Mouse (Mus musculus): Measurements from ENCODE around the gene 1810009A15Rik. TPM values are rescaled to one million over a fixed set of nuclear protein-coding genes. Genes with fewer than 3 reads are reported as not detected.
"Not testable (repeated sequence)": the region's sequence is repeated elsewhere in the genome, so short reads cannot be mapped to it uniquely, and the experiment has no call there.

The 1810009A15Rik gene
- polyA plus RNA-seq, 1 experiment from 2014 or later, result 151 TPM

DNA sequence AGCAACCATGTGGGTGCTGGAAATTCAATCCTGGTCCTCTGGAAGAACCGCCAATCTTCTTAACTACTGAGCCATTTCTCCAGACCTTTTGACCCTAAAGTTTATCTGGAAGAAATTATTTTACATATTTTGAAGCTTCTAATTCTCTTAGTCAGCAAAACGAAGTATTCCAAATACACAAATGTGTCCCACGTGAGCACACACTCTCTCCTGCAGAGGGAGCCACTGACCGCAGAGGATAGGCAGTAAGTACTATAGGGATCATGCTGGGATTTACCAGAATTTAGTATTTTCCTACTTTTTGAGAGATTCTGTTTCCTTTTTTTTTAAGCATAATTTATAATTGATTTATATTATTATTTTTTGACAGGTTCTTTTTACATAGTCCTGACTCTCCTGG is 31.0 kb upstream of the 1810009A15Rik start:
- Histone ChIP-seq H3K4me3 (no peak overlapping the region), H3K4me1 (no peaks in the 10 kb centered on the region), H3K9me3 (replicated peaks) (no peaks in the 10 kb centered on the region), H3K36me3 (no peaks in the 10 kb centered on the region), H3K27ac (no peak overlapping the region), H3K27me3 (ENCODE audit: low read depth, poor library complexity, severe bottlenecking) (no peaks in the 10 kb centered on the region)
- 43% methylated on average over 4 of the region's 4 CpGs for WGBS
- no peak for DNase-seq (ENCODE audit: low spot score)

DNA sequence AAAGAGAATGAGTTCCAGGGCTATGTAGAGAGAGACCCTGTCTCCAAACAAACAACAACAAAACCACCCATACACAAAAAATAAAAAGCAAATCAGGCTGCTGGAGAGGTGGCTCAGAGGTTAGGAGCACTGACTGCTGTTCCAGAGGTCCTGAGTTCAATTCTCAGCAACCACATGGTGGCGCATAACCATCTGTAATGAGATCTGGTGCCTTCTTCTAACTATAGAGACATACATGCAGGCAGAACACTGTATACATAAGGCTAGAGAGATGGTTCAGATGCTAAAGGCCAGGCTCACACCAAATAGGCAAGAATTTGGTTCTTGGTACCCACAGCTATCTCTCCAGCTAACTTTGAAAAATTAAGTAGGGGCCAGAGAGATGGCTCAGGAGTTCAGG is 29.6 kb upstream of the 1810009A15Rik start:
- H3K27me3 ChIP-seq (ENCODE audit: low read depth, poor library complexity, severe bottlenecking), result no peaks in the 10 kb centered on the region
- 27% methylated on average over 1 of the region's 1 CpGs for WGBS

GRCm38 (mm10) chr19:8864265-8864664 is 24.4 kb upstream of the 1810009A15Rik start:
- Histone ChIP-seq H3K27ac (no peak overlapping the region), H3K4me3 (no peak overlapping the region), H3K36me3 (no peaks in the 10 kb centered on the region), H3K9me3 (replicated peaks) (no peaks in the 10 kb centered on the region), H3K4me1 (no peaks in the 10 kb centered on the region), H3K27me3 (ENCODE audit: low read depth, poor library complexity, severe bottlenecking) (no peaks in the 10 kb centered on the region)
- no peak for DNase-seq (ENCODE audit: low spot score)
- 85% methylated on average over 6 of the region's 6 CpGs for WGBS

More for the DNA sequence above, 29.6 kb upstream of the 1810009A15Rik start:
- no peaks in the 10 kb centered on the region for H3K36me3 ChIP-seq
- H3K4me1 ChIP-seq, result no peaks in the 10 kb centered on the region
- no peak for DNase-seq (ENCODE audit: low spot score)
- no peak overlapping the region for H3K27ac ChIP-seq
- no peaks in the 10 kb centered on the region for H3K9me3 ChIP-seq (replicated peaks)
- H3K4me3 ChIP-seq, result no peak overlapping the region

- H3K27me3 ChIP-seq (ENCODE audit: low read depth, poor library complexity, severe bottlenecking); H3K9me3 ChIP-seq (replicated peaks); H3K4me1 ChIP-seq; DNase-seq (ENCODE audit: low spot score): not testable (repeated sequence)
- H3K4me3 ChIP-seq, result peak overlapping the region; percentile 96
- WGBS, result 74% methylated on average over 3 of the region's 3 CpGs
- H3K27ac ChIP-seq, result peak overlapping the region; percentile 93; the same call in 1 of the 2 replicates
- peaks cover 28% of the 10 kb centered on the region for H3K36me3 ChIP-seq
Measured at GRCm38 (mm10) chr19:8870381-8870780, 18.3 kb upstream of the 1810009A15Rik start.

DNA sequence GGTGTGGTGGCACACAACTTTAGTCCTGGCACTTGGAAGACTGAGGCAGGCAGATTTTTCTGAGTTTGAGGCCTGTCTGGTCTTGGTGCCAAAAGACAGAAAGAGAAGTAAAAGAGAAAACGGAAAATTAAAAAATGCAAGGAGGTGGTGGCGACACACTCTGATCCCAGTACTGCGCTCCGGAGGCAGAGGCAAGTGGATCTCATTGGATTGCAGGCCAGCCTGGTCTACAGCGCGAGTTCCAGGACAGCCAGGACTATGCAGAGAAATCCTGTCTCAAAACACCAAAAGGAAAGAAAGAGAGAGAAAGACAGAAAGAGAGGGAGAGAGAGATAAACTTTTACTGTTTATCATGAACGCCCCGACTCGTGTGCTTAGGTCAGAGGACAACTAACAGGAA is 17.8 kb upstream of the 1810009A15Rik start:
- WGBS, result 64% methylated on average over 9 of the region's 9 CpGs
- peak overlapping the region; percentile 96 for H3K4me3 ChIP-seq
- peaks cover 33% of the 10 kb centered on the region for H3K36me3 ChIP-seq
- peak overlapping the region; percentile 93 for H3K27ac ChIP-seq
- no peaks in the 10 kb centered on the region for H3K9me3 ChIP-seq (replicated peaks)
- DNase-seq (ENCODE audit: low spot score), result no peak
- peaks cover 10% of the 10 kb centered on the region for H3K4me1 ChIP-seq
- H3K27me3 ChIP-seq (ENCODE audit: low read depth, poor library complexity, severe bottlenecking), result no peaks in the 10 kb centered on the region

DNA sequence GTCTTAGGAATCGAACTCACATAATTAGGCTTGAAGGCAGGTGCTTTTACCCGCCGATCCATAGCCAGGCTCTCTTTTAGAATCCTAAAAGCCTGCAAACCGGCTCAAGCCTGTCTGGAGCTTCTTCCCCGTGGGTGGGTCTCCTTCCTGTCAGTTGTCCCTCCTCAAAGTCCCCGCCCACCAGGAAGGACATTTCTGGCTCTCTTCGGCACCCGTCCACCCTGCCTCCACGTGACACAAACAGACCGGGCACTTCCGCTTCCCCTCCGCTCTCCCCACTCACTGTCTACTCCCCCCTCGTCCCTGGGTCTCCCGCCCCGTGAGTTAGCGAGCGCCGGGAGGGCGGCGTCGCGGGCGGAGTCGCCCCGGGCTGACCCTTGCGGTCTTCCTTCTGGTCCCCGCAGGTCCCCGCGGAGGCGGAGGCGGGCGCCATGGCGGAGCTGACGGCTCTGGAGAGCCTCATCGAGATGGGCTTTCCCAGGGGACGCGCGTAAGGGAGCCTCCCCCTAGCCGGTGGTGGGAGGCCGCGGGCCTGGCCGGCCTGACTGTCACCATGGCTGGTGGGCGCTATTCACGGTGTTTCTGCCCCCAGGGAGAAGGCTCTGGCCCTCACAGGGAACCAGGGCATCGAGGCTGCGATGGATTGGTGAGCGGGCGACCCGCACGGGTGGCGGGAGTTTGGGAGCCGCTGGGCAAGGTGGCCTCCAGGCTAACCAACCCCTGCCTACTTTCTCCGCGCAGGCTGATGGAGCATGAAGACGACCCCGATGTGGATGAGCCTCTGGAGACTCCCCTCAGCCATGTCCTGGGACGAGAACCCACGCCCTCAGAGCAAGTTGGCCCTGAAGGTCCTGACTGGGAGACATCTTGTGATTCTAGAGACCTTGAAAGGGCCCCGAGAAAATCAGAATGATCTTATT is 17.1 kb upstream of the 1810009A15Rik start, which contains the start of gene Ubxn1:
Gene Ubxn1 (plus strand): TSS at position 230 of the 920 bp plus-strand sequence.
- peak; percentile 97 for DNase-seq (ENCODE audit: low spot score)
- 1% methylated on average over 59 of the region's 59 CpGs for WGBS
- no peaks in the 10 kb centered on the region for H3K27me3 ChIP-seq (ENCODE audit: low read depth, poor library complexity, severe bottlenecking)
- peaks cover 40% of the 10 kb centered on the region for H3K36me3 ChIP-seq
- peak within 1 kb of the TSS; percentile 93 for H3K27ac ChIP-seq
- H3K4me1 ChIP-seq, result peaks cover 10% of the 10 kb centered on the region
- peak within 1 kb of the TSS; percentile 96 for H3K4me3 ChIP-seq
- no peaks in the 10 kb centered on the region for H3K9me3 ChIP-seq (replicated peaks)

GRCm38 (mm10) chr19:8872266-8872840 is 16.3 kb upstream of the 1810009A15Rik start:
- no peak for DNase-seq (ENCODE audit: low spot score)
- peak overlapping the region; percentile 93 for H3K27ac ChIP-seq

DNA sequence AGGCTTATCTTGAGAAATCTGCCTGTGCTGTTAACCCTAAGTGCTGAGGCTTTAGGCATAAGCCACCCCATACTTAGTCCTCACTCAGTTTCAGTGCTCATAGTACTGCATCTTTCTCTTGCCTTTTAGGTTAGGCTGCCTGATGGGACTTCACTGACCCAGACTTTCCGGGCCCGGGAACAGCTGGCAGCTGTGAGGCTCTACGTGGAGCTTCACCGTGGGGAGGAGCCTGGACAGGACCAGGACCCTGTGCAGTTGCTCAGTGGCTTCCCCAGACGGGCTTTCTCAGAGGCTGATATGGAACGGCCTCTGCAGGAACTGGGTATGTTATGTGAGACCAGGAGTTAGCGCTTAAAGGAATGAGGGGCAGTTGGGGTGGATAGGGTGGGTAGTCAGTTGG is 13.6 kb upstream of the 1810009A15Rik start:
- no peaks in the 10 kb centered on the region for H3K9me3 ChIP-seq (replicated peaks)
- H3K4me3 ChIP-seq, result no peak overlapping the region
- peaks cover 65% of the 10 kb centered on the region for H3K36me3 ChIP-seq
- H3K27ac ChIP-seq, result no peak overlapping the region
- WGBS, result 96% methylated on average over 7 of the region's 7 CpGs
- peaks cover 16% of the 10 kb centered on the region for H3K4me1 ChIP-seq
- H3K27me3 ChIP-seq (ENCODE audit: low read depth, poor library complexity, severe bottlenecking), result no peaks in the 10 kb centered on the region
- no peak for DNase-seq (ENCODE audit: low spot score)

More at GRCm38 (mm10) chr19:8872266-8872840, 16.3 kb upstream of the 1810009A15Rik start:
- Histone ChIP-seq H3K4me3 (peak overlapping the region; percentile 96), H3K9me3 (replicated peaks) (no peaks in the 10 kb centered on the region), H3K27me3 (ENCODE audit: low read depth, poor library complexity, severe bottlenecking) (no peaks in the 10 kb centered on the region), H3K4me1 (peaks cover 10% of the 10 kb centered on the region), H3K36me3 (peaks cover 48% of the 10 kb centered on the region)
- 78% methylated on average over 10 of the region's 10 CpGs for WGBS

- peak within 1 kb of the TSS; percentile 92 for H3K27ac ChIP-seq
- no peaks in the 10 kb centered on the region for H3K9me3 ChIP-seq (replicated peaks)
- peak; percentile 84 for DNase-seq (ENCODE audit: low spot score)
- peak within 1 kb of the TSS; percentile 84 for H3K4me3 ChIP-seq
- H3K4me1 ChIP-seq, result peaks cover 10% of the 10 kb centered on the region; the same call in 1 of the 2 replicates
- under 1% methylated on average over 42 of the region's 42 CpGs for WGBS
- no peaks in the 10 kb centered on the region for H3K27me3 ChIP-seq (ENCODE audit: low read depth, poor library complexity, severe bottlenecking)
- H3K36me3 ChIP-seq, result peaks cover 36% of the 10 kb centered on the region
Measured at GRCm38 (mm10) chr19:8880311-8881033, 8.2 kb upstream of the 1810009A15Rik start, which contains the start of gene Uqcc3. TSS of gene Uqcc3 (minus strand) at chr19:8880923.

- H3K36me3 ChIP-seq, result peaks cover 31% of the 10 kb centered on the region
- WGBS, result 18% methylated on average over 3 of the region's 3 CpGs
Measured at GRCm38 (mm10) chr19:8881034-8881392, 7.6 kb upstream of the 1810009A15Rik start.

GRCm38 (mm10) chr19:8883616-8884015 is 5.0 kb upstream of the 1810009A15Rik start, which contains the start of the genes Lbhd1 and Gm49403:
TSS of gene Lbhd1 (plus strand) at chr19:8883732.
TSS of gene Gm49403 (plus strand) at chr19:8883930.
- peaks cover 11% of the 10 kb centered on the region; the same call in 1 of the 2 replicates for H3K36me3 ChIP-seq
- WGBS, result 91% methylated on average over 3 of the region's 3 CpGs
- H3K4me1 ChIP-seq, result peaks cover 18% of the 10 kb centered on the region
- no peaks in the 10 kb centered on the region for H3K9me3 ChIP-seq (replicated peaks)
- H3K27ac ChIP-seq, result no peak within 1 kb of the TSS
- no peaks in the 10 kb centered on the region for H3K27me3 ChIP-seq (ENCODE audit: low read depth, poor library complexity, severe bottlenecking)
- H3K4me3 ChIP-seq, result no peak within 1 kb of the TSS
- no peak for DNase-seq (ENCODE audit: low spot score)

More at GRCm38 (mm10) chr19:8881034-8881392, 7.6 kb upstream of the 1810009A15Rik start:
- Histone ChIP-seq H3K27me3 (ENCODE audit: low read depth, poor library complexity, severe bottlenecking) (no peaks in the 10 kb centered on the region), H3K27ac (peak overlapping the region; percentile 92), H3K9me3 (replicated peaks) (no peaks in the 10 kb centered on the region), H3K4me1 (peaks cover 10% of the 10 kb centered on the region; the same call in 1 of the 2 replicates), H3K4me3 (peak overlapping the region; percentile 84)
- DNase-seq (ENCODE audit: low spot score), result no peak

- no peak for DNase-seq (ENCODE audit: low spot score)
- Histone ChIP-seq H3K27ac (peak overlapping the region; percentile 93), H3K36me3 (peaks cover 20% of the 10 kb centered on the region), H3K4me3 (peak overlapping the region; percentile 68), H3K4me1 (peaks cover 14% of the 10 kb centered on the region), H3K9me3 (replicated peaks) (no peaks in the 10 kb centered on the region), H3K27me3 (ENCODE audit: low read depth, poor library complexity, severe bottlenecking) (no peaks in the 10 kb centered on the region)
- WGBS, result 37% methylated on average over 1 of the region's 1 CpGs
Measured at GRCm38 (mm10) chr19:8886916-8887584, 1.6 kb upstream of the 1810009A15Rik start.
